Mouse (Mus musculus) forebrain, embryonic 12.5 days (tissue): ENCODE measurements around the gene Bicdl2. TPM values are rescaled to one million over a fixed set of nuclear protein-coding genes. Genes with fewer than 3 reads are reported as not detected.
A peak's percentile ranks its signal among the peaks of the same experiment; 100 is the strongest.

Experiments
- ATAC-seq: fragments of 200-750 bp; cut with Nextera tagmentation; 2 replicates; pipeline ENCODE4 v1.8.0; 2017; ENCODE audit warnings: moderate TSS enrichment; ENCODE audit not compliant: low FRiP score
- H3K27ac ChIP-seq: fragments of 300-500 bp; sonication (generic); 2 replicates; pipeline ENCODE4 v1.5.1; 2016; ENCODE audit warnings: mild to moderate bottlenecking
- H3K27me3 ChIP-seq: fragments of 300-500 bp; sonication (generic); 2 replicates; pipeline ENCODE4 v1.6.1; 2016; ENCODE audit warnings: mild to moderate bottlenecking
- H3K36me3 ChIP-seq: fragments of 300-500 bp; sonication (generic); replicated peaks from 2 replicates; pipeline ENCODE4 v1.6.1; 2016; ENCODE audit warnings: mild to moderate bottlenecking
- H3K4me1 ChIP-seq: fragments of 300-500 bp; sonication (generic); 2 replicates; pipeline ENCODE4 v1.6.1; 2016
- H3K4me2 ChIP-seq: fragments of 300-500 bp; sonication (generic); 2 replicates; pipeline ENCODE4 v1.6.1; 2016; ENCODE audit warnings: mild to moderate bottlenecking, moderate library complexity
- H3K4me3 ChIP-seq: fragments of 300-500 bp; sonication (generic); replicated peaks from 2 replicates; pipeline ENCODE4 v1.5.1; 2016; ENCODE audit warnings: mild to moderate bottlenecking
- H3K9ac ChIP-seq: fragments of 300-500 bp; sonication (generic); 2 replicates; pipeline ENCODE4 v1.6.1; 2016; ENCODE audit warnings: mild to moderate bottlenecking
- H3K9me3 ChIP-seq: fragments of 300-500 bp; sonication (generic); 2 replicates; pipeline ENCODE4 v1.6.1; 2016
- WGBS: fragments of 180-500 bp; shearing (Covaris S2); methylation state at CpG from one replicate; pipeline ENCODE4 v1.1.7; 2016; 5-methylcytosine and 5-hydroxymethylcytosine counted together
- polyA plus RNA-seq: library from polyadenylated mRNA; unstranded; fragments of >200 nt; fragmentation: Nextera tagmentation; extraction: Ambion mirVana; gene quantifications from 2 replicates; pipeline ENCODE4 v1.2.1, GENCODE M21; 2016

Gene Bicdl2
- polyA plus RNA-seq, 1 experiment from 2014 or later, result 0.19 TPM

- Histone ChIP-seq H3K27me3 (peaks cover 21% of the 10 kb centered on the region), H3K9me3 (no peaks in the 10 kb centered on the region), H3K4me3 (no peak overlapping the region), H3K4me1 (no peaks in the 10 kb centered on the region), H3K4me2 (no peak overlapping the region), H3K27ac (no peak overlapping the region), H3K36me3 (no peaks in the 10 kb centered on the region), H3K9ac (no peak overlapping the region)
- ATAC-seq, result no peak
- WGBS, result 72% methylated on average over 2 of the region's 2 CpGs
These were observed 5.9 kb upstream of the Bicdl2 start for GRCm38 (mm10) chr17:23654410-23654809.

- ATAC-seq, result no peak
- WGBS, result 64% methylated on average over 3 of the region's 3 CpGs
- no peaks in the 10 kb centered on the region for H3K36me3 ChIP-seq
These were observed 1.9 kb upstream of the Bicdl2 start for GRCm38 (mm10) chr17:23658450-23658849.

GRCm38 (mm10) chr17:23660876-23661200 lies 532 bp downstream of the Bicdl2 start:
- H3K27me3 ChIP-seq, result peaks cover 57% of the 10 kb centered on the region
- WGBS, result 3% methylated on average over 14 of the region's 14 CpGs

More at GRCm38 (mm10) chr17:23658450-23658849, 1.9 kb upstream of the Bicdl2 start:
- H3K27me3 ChIP-seq, result peaks cover 58% of the 10 kb centered on the region
- H3K4me2 ChIP-seq, result no peak overlapping the region
- no peak overlapping the region for H3K27ac ChIP-seq
- H3K9ac ChIP-seq, result no peak overlapping the region
- H3K4me1 ChIP-seq, result peaks cover 2% of the 10 kb centered on the region; the same call in 1 of the 2 replicates
- no peak overlapping the region for H3K4me3 ChIP-seq
- no peaks in the 10 kb centered on the region for H3K9me3 ChIP-seq

GRCm38 (mm10) chr17:23661526-23661925 lies 1.2 kb downstream of the Bicdl2 start:
- no peak overlapping the region for H3K4me3 ChIP-seq
- H3K27ac ChIP-seq, result no peak overlapping the region
- no peaks in the 10 kb centered on the region for H3K9me3 ChIP-seq
- 2% methylated on average over 9 of the region's 9 CpGs for WGBS
- peaks cover 57% of the 10 kb centered on the region for H3K27me3 ChIP-seq
- peaks cover 4% of the 10 kb centered on the region for H3K36me3 ChIP-seq
- ATAC-seq, result no peak
- peaks cover 2% of the 10 kb centered on the region; the same call in 1 of the 2 replicates for H3K4me1 ChIP-seq
- H3K4me2 ChIP-seq, result no peak overlapping the region
- H3K9ac ChIP-seq, result no peak overlapping the region

More at GRCm38 (mm10) chr17:23660876-23661200, 532 bp downstream of the Bicdl2 start:
- Histone ChIP-seq H3K9me3 (no peaks in the 10 kb centered on the region), H3K9ac (no peak overlapping the region), H3K36me3 (no peaks in the 10 kb centered on the region), H3K4me2 (peak overlapping the region; percentile 13; the same call in 1 of the 2 replicates), H3K27ac (no peak overlapping the region), H3K4me3 (0 out of 2 replicates have a peak overlapping the region, but pooled peaks have one; percentile 8), H3K4me1 (peaks cover 2% of the 10 kb centered on the region; the same call in 1 of the 2 replicates)
- no peak for ATAC-seq

- ATAC-seq, result peak; percentile 57; the same call in 1 of the 2 replicates
- no peak overlapping the region for H3K27ac ChIP-seq
- peaks cover 38% of the 10 kb centered on the region for H3K27me3 ChIP-seq
- no peaks in the 10 kb centered on the region for H3K9me3 ChIP-seq
- 11% methylated on average over 5 of the region's 5 CpGs for WGBS
- peaks cover 33% of the 10 kb centered on the region for H3K36me3 ChIP-seq
- no peak overlapping the region for H3K4me3 ChIP-seq
- H3K4me1 ChIP-seq, result peaks cover 2% of the 10 kb centered on the region; the same call in 1 of the 2 replicates
- no peak overlapping the region for H3K4me2 ChIP-seq
- H3K9ac ChIP-seq, result no peak overlapping the region
These were observed 4.3 kb downstream of the Bicdl2 start for GRCm38 (mm10) chr17:23664556-23665021.

- H3K4me3 ChIP-seq, result no peak overlapping the region
- no peak overlapping the region for H3K9ac ChIP-seq
- WGBS, result 77% methylated on average over 14 of the region's 14 CpGs
- H3K27ac ChIP-seq, result no peak overlapping the region
- no peaks in the 10 kb centered on the region for H3K9me3 ChIP-seq
- H3K36me3 ChIP-seq, result peaks cover 42% of the 10 kb centered on the region
- ATAC-seq, result no peak
- H3K4me2 ChIP-seq, result no peak overlapping the region
- H3K27me3 ChIP-seq, result peaks cover 29% of the 10 kb centered on the region
- H3K4me1 ChIP-seq, result peaks cover 2% of the 10 kb centered on the region; the same call in 1 of the 2 replicates
These were observed 5.2 kb downstream of the Bicdl2 start for GRCm38 (mm10) chr17:23665511-23665910.

GRCm38 (mm10) chr17:23670516-23671074 lies 10.3 kb downstream of the Bicdl2 start:
- H3K4me1 ChIP-seq, result peaks cover 15% of the 10 kb centered on the region
- ATAC-seq, result no peak
- no peak overlapping the region for H3K9ac ChIP-seq
- WGBS, result 94% methylated on average over 7 of the region's 7 CpGs
- H3K4me2 ChIP-seq, result no peak overlapping the region
- peaks cover 12% of the 10 kb centered on the region for H3K27me3 ChIP-seq
- H3K4me3 ChIP-seq, result no peak overlapping the region
- no peaks in the 10 kb centered on the region for H3K9me3 ChIP-seq
- H3K36me3 ChIP-seq, result peaks cover 43% of the 10 kb centered on the region
- H3K27ac ChIP-seq, result no peak overlapping the region

- Histone ChIP-seq H3K9ac (no peak overlapping the region), H3K4me2 (no peak overlapping the region), H3K27me3 (peaks cover 22% of the 10 kb centered on the region), H3K4me3 (no peak overlapping the region), H3K9me3 (no peaks in the 10 kb centered on the region), H3K27ac (no peak overlapping the region), H3K36me3 (peaks cover 39% of the 10 kb centered on the region), H3K4me1 (peaks cover 24% of the 10 kb centered on the region)
- ATAC-seq, result no peak
- 95% methylated on average over 3 of the region's 3 CpGs for WGBS
These were observed 11.2 kb downstream of the Bicdl2 start for GRCm38 (mm10) chr17:23671519-23671918.

GRCm38 (mm10) chr17:23672761-23673160 lies 12.5 kb downstream of the Bicdl2 start:
- Histone ChIP-seq H3K9ac (no peak overlapping the region), H3K36me3 (peaks cover 27% of the 10 kb centered on the region), H3K4me2 (peak overlapping the region; percentile 63), H3K9me3 (no peaks in the 10 kb centered on the region), H3K27ac (no peak overlapping the region), H3K4me3 (peak overlapping the region; percentile 64), H3K4me1 (peaks cover 34% of the 10 kb centered on the region), H3K27me3 (peaks cover 27% of the 10 kb centered on the region)
- WGBS, result 80% methylated on average over 3 of the region's 3 CpGs
- no peak for ATAC-seq

- Histone ChIP-seq H3K36me3 (peaks cover 19% of the 10 kb centered on the region), H3K4me2 (peak within 1 kb of the TSS; percentile 63), H3K9ac (peak within 1 kb of the TSS; percentile 50), H3K9me3 (no peaks in the 10 kb centered on the region), H3K4me1 (peaks cover 34% of the 10 kb centered on the region), H3K27me3 (peaks cover 34% of the 10 kb centered on the region), H3K4me3 (peak within 1 kb of the TSS; percentile 64), H3K27ac (no peak within 1 kb of the TSS)
- WGBS, result under 1% methylated on average over 45 of the region's 45 CpGs
- peak; percentile 93 for ATAC-seq
These were observed 13.2 kb downstream of the Bicdl2 start, which contains the start of the genes Hcfc1r1 and Thoc6 for GRCm38 (mm10) chr17:23673424-23674073. Gene Hcfc1r1, plus strand, starts transcription at chr17:23673596. Gene Thoc6, minus strand, starts transcription at chr17:23673882.

GRCm38 (mm10) chr17:23674271-23674952 lies 14.1 kb downstream of the Bicdl2 start:
- H3K27me3 ChIP-seq, result peaks cover 43% of the 10 kb centered on the region
- peaks cover 38% of the 10 kb centered on the region for H3K4me1 ChIP-seq
- H3K4me3 ChIP-seq, result peak overlapping the region; percentile 64
- H3K9me3 ChIP-seq, result no peaks in the 10 kb centered on the region
- 41% methylated on average over 9 of the region's 9 CpGs for WGBS
- peak overlapping the region; percentile 63 for H3K4me2 ChIP-seq
- H3K27ac ChIP-seq, result no peak overlapping the region
- peak overlapping the region; percentile 50 for H3K9ac ChIP-seq
- peaks cover 11% of the 10 kb centered on the region for H3K36me3 ChIP-seq
- no peak; the same call in 1 of the 2 replicates for ATAC-seq

- H3K27me3 ChIP-seq, result peaks cover 50% of the 10 kb centered on the region
- no peak overlapping the region for H3K4me3 ChIP-seq
- H3K4me1 ChIP-seq, result peaks cover 41% of the 10 kb centered on the region
- WGBS, result 42% methylated on average over 5 of the region's 5 CpGs
- no peak overlapping the region for H3K9ac ChIP-seq
- H3K36me3 ChIP-seq, result peaks cover 4% of the 10 kb centered on the region
- ATAC-seq, result no peak
- 0 out of 2 replicates have a peak overlapping the region, but pooled peaks have one; percentile 63 for H3K4me2 ChIP-seq
- H3K9me3 ChIP-seq, result no peaks in the 10 kb centered on the region
- no peak overlapping the region for H3K27ac ChIP-seq
These were observed 14.8 kb downstream of the Bicdl2 start for GRCm38 (mm10) chr17:23675127-23675526.
